Mouse (Mus musculus): Measurements from ENCODE around the gene Rpl22. TPM values are rescaled to one million over a fixed set of nuclear protein-coding genes. Genes with fewer than 3 reads are reported as not detected.

The Rpl22 gene
- polyA plus RNA-seq, 1 experiment from 2014 or later: 190 TPM

DNA sequence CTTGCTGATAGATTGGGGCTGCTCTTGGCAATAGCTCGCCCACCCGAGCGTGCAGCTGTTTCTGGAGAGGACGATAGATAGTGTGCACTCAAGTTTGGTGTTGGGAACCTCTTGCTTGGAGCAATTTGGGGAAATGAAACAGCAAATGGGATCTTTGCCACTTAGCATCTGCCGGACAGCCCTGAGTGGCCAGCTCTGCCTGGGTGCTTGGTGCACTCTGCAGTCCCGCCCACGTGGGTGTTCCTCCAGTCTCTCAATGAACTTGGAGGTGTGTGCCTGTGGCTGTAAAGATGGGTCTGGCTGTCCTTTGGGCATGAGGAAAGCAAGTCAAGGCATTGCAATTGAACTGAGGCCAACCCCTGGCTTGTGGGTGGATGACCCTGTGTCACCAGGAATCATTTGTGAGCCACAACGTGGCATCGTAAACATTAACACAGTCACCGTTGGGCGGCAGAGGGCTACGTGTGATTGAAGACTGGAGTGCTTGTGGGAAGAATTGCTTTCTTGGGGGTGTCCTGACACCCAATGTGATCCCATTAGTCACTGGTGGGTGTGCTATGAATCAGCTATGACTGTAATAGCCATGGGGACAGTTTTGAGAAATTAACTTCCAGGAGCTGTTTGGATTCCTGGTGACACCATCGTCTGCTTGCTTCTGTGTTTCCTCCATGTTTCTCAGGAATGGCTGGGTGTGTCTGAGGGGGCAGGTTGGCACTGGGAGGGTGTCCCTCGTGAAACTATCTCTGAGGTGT, 28.5 kb downstream of the Rpl22 start:
- no peaks in the 10 kb centered on the region for H3K36me3 ChIP-seq (ENCODE audit: control insufficient read depth, insufficient read depth)
- WGBS: 70% methylated on average over 14 of the region's 14 CpGs
- no peaks in the 10 kb centered on the region for H3K9me3 ChIP-seq (replicated peaks; ENCODE audit: control insufficient read depth, low read length)
- no peak overlapping the region for H3K4me3 ChIP-seq (ENCODE audit: low read length)
- H3K27ac ChIP-seq (ENCODE audit: low read length): no peak overlapping the region
- H3K9ac ChIP-seq (ENCODE audit: low read length): no peak overlapping the region
- no peak for ATAC-seq (replicated peaks; ENCODE audit: extremely low read depth, insufficient read depth, low FRiP score)
- H3K4me1 ChIP-seq (ENCODE audit: control insufficient read depth, insufficient read depth, low read length): no peaks in the 10 kb centered on the region
- H3K27me3 ChIP-seq (ENCODE audit: control insufficient read depth, insufficient read depth, low read length): peaks cover 31% of the 10 kb centered on the region
- no peak overlapping the region for H3K4me2 ChIP-seq (ENCODE audit: low read depth, low read length)

GRCm38 (mm10) chr4:152355672-152356071, 30.1 kb downstream of the Rpl22 start:
- Histone ChIP-seq H3K9me3 (replicated peaks; ENCODE audit: control insufficient read depth, low read length) (no peaks in the 10 kb centered on the region), H3K4me3 (ENCODE audit: low read length) (no peak overlapping the region), H3K27me3 (ENCODE audit: control insufficient read depth, insufficient read depth, low read length) (peaks cover 23% of the 10 kb centered on the region), H3K4me1 (ENCODE audit: control insufficient read depth, insufficient read depth, low read length) (no peaks in the 10 kb centered on the region), H3K27ac (ENCODE audit: low read length) (no peak overlapping the region), H3K9ac (ENCODE audit: low read length) (no peak overlapping the region), H3K36me3 (ENCODE audit: control insufficient read depth, insufficient read depth) (no peaks in the 10 kb centered on the region), H3K4me2 (ENCODE audit: low read depth, low read length) (no peak overlapping the region)
- ATAC-seq (replicated peaks; ENCODE audit: extremely low read depth, insufficient read depth, low FRiP score): no peak
- 62% methylated on average over 7 of the region's 7 CpGs for WGBS

- Histone ChIP-seq H3K27ac (ENCODE audit: low read length) (no peak overlapping the region), H3K27me3 (ENCODE audit: control insufficient read depth, insufficient read depth, low read length) (peaks cover 11% of the 10 kb centered on the region), H3K4me2 (ENCODE audit: low read depth, low read length) (no peak overlapping the region), H3K4me3 (ENCODE audit: low read length) (no peak overlapping the region), H3K9me3 (replicated peaks; ENCODE audit: control insufficient read depth, low read length) (no peaks in the 10 kb centered on the region), H3K36me3 (ENCODE audit: control insufficient read depth, insufficient read depth) (no peaks in the 10 kb centered on the region), H3K9ac (ENCODE audit: low read length) (no peak overlapping the region), H3K4me1 (ENCODE audit: control insufficient read depth, insufficient read depth, low read length) (no peaks in the 10 kb centered on the region)
- ATAC-seq (replicated peaks; ENCODE audit: extremely low read depth, insufficient read depth, low FRiP score): no peak
- WGBS: 6% methylated on average over 11 of the region's 11 CpGs
Measured at GRCm38 (mm10) chr4:152359700-152360099, 34.2 kb downstream of the Rpl22 start.

DNA sequence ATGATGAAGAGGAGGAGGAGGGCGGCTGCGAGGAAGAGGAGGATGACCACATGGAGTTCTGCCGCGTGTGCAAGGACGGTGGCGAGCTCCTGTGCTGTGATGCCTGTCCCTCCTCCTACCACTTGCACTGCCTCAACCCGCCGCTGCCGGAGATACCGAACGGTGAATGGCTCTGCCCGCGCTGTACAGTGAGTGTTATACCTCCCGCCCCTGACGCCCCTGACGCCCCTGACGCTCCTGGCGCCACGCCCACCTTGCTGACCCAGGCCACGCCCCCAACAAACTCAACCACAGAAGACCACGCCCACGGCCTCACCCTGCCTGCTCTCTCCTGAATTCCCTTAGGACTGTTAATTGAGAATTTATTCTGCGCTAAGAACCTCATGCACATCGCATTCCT, 35.3 kb downstream of the Rpl22 start:
- H3K27me3 ChIP-seq (ENCODE audit: control insufficient read depth, insufficient read depth, low read length): peaks cover 14% of the 10 kb centered on the region
- no peaks in the 10 kb centered on the region for H3K9me3 ChIP-seq (replicated peaks; ENCODE audit: control insufficient read depth, low read length)
- WGBS: 1% methylated on average over 24 of the region's 24 CpGs
- H3K4me1 ChIP-seq (ENCODE audit: control insufficient read depth, insufficient read depth, low read length): no peaks in the 10 kb centered on the region
- no peak overlapping the region for H3K4me3 ChIP-seq (ENCODE audit: low read length)
- no peak overlapping the region for H3K4me2 ChIP-seq (ENCODE audit: low read depth, low read length)
- H3K36me3 ChIP-seq (ENCODE audit: control insufficient read depth, insufficient read depth): no peaks in the 10 kb centered on the region
- H3K9ac ChIP-seq (ENCODE audit: low read length): no peak overlapping the region
- no peak overlapping the region for H3K27ac ChIP-seq (ENCODE audit: low read length)
- ATAC-seq (replicated peaks; ENCODE audit: extremely low read depth, insufficient read depth, low FRiP score): no peak

DNA sequence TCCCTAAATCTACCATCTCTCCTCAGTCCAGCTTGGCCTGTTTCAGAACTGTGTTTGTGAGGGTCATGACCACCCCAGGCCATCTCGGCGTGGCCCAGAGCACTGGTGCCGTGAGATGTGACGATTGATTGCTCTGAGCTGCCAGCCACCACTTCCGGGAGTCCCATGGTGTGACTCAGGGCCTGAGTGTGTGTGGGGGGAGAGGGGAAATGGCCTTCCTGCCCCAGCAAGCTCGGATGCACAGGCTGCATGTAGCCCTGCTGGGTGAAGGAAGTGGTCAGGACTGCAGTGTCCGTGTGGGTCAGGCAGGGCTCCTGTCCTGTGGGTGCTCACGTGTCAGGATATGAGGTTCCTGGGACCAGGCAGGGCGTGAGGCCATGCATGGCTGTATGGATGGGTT, 36.6 kb downstream of the Rpl22 start:
- no peaks in the 10 kb centered on the region for H3K4me1 ChIP-seq (ENCODE audit: control insufficient read depth, insufficient read depth, low read length)
- ATAC-seq (replicated peaks; ENCODE audit: extremely low read depth, insufficient read depth, low FRiP score): no peak
- no peak overlapping the region for H3K27ac ChIP-seq (ENCODE audit: low read length)
- peaks cover 14% of the 10 kb centered on the region for H3K27me3 ChIP-seq (ENCODE audit: control insufficient read depth, insufficient read depth, low read length)
- no peak overlapping the region for H3K9ac ChIP-seq (ENCODE audit: low read length)
- no peaks in the 10 kb centered on the region for H3K9me3 ChIP-seq (replicated peaks; ENCODE audit: control insufficient read depth, low read length)
- H3K36me3 ChIP-seq (ENCODE audit: control insufficient read depth, insufficient read depth): no peaks in the 10 kb centered on the region
- 44% methylated on average over 9 of the region's 9 CpGs for WGBS
- H3K4me3 ChIP-seq (ENCODE audit: low read length): no peak overlapping the region
- H3K4me2 ChIP-seq (ENCODE audit: low read depth, low read length): no peak overlapping the region

DNA sequence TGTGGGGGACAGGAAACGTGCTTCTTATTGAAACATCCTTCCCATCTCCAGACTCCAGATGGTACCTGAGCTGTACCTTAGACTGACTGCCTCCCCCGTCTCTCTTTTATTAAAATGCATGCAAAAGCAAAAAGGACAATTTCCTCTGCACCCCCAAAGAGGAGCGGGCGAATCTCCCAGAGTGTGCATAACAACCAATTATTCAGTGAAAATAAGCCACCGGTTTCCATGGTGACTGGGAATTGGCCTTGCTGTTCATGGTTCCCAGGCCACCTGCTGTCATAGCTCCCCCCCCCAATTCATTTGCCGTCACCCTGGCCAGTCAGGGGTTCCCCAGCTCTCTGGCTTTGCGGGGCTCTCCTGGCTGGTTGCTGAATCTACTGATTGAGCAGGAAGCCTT, 39.7 kb downstream of the Rpl22 start:
- Histone ChIP-seq H3K9ac (ENCODE audit: low read length) (no peak overlapping the region), H3K36me3 (ENCODE audit: control insufficient read depth, insufficient read depth) (no peaks in the 10 kb centered on the region), H3K27ac (ENCODE audit: low read length) (no peak overlapping the region), H3K4me1 (ENCODE audit: control insufficient read depth, insufficient read depth, low read length) (no peaks in the 10 kb centered on the region), H3K9me3 (replicated peaks; ENCODE audit: control insufficient read depth, low read length) (no peaks in the 10 kb centered on the region), H3K4me3 (ENCODE audit: low read length) (no peak overlapping the region), H3K4me2 (ENCODE audit: low read depth, low read length) (no peak overlapping the region), H3K27me3 (ENCODE audit: control insufficient read depth, insufficient read depth, low read length) (peaks cover 13% of the 10 kb centered on the region)
- ATAC-seq (replicated peaks; ENCODE audit: extremely low read depth, insufficient read depth, low FRiP score): no peak
- WGBS: 67% methylated on average over 7 of the region's 7 CpGs

- Histone ChIP-seq H3K27ac (ENCODE audit: low read length) (no peak overlapping the region), H3K9me3 (replicated peaks; ENCODE audit: control insufficient read depth, low read length) (no peaks in the 10 kb centered on the region), H3K9ac (ENCODE audit: low read length) (no peak overlapping the region), H3K4me3 (ENCODE audit: low read length) (no peak overlapping the region), H3K27me3 (ENCODE audit: control insufficient read depth, insufficient read depth, low read length) (no peaks in the 10 kb centered on the region), H3K4me2 (ENCODE audit: low read depth, low read length) (no peak overlapping the region), H3K4me1 (ENCODE audit: control insufficient read depth, insufficient read depth, low read length) (no peaks in the 10 kb centered on the region), H3K36me3 (ENCODE audit: control insufficient read depth, insufficient read depth) (no peaks in the 10 kb centered on the region)
- 79% methylated on average over 17 of the region's 17 CpGs for WGBS
- ATAC-seq (replicated peaks; ENCODE audit: extremely low read depth, insufficient read depth, low FRiP score): no peak
Measured at GRCm38 (mm10) chr4:152382528-152383252, 57.1 kb downstream of the Rpl22 start.

Other genes starting within 250 kb of the Rpl22 start
- gene Tnfrsf25, start 209.8 kb upstream of the Rpl22 start, polyA plus RNA-seq (2015; fragmentation: Nextera tagmentation; extraction: Ambion mirVana): 0.77 and 1.4 TPM in 2 replicates
- gene Espn, start 173.4 kb upstream of the Rpl22 start, polyA plus RNA-seq (2015; fragmentation: Nextera tagmentation; extraction: Ambion mirVana): 1.3 and 1.5 TPM in 2 replicates
- 0.14 TPM in 1 of 2 replicates, not detected in the other for gene Hes2, start 166.9 kb upstream of the Rpl22 start, polyA plus RNA-seq (2015; fragmentation: Nextera tagmentation; extraction: Ambion mirVana)
- 67.7 and 68.0 TPM in 2 replicates for gene Acot7, start 147.6 kb upstream of the Rpl22 start, polyA plus RNA-seq (2015; fragmentation: Nextera tagmentation; extraction: Ambion mirVana)
- 8.4 and 10.4 TPM in 2 replicates for gene Gpr153, start 51.5 kb upstream of the Rpl22 start, polyA plus RNA-seq (2015; fragmentation: Nextera tagmentation; extraction: Ambion mirVana)
- not detected in 2 replicates for gene Hes3, start 34.1 kb upstream of the Rpl22 start, polyA plus RNA-seq (2015; fragmentation: Nextera tagmentation; extraction: Ambion mirVana)
- 19.3 and 23.3 TPM in 2 replicates for gene Icmt, start 28.5 kb upstream of the Rpl22 start, polyA plus RNA-seq (2015; fragmentation: Nextera tagmentation; extraction: Ambion mirVana)
- 118 and 122 TPM in 2 replicates for gene Rnf207, start 6.7 kb upstream of the Rpl22 start, polyA plus RNA-seq (2015; fragmentation: Nextera tagmentation; extraction: Ambion mirVana)
- gene Chd5, start 12.9 kb downstream of the Rpl22 start, polyA plus RNA-seq (2015; fragmentation: Nextera tagmentation; extraction: Ambion mirVana): 0.02 and 0.04 TPM in 2 replicates
- gene Nphp4, start 151.0 kb downstream of the Rpl22 start, polyA plus RNA-seq (2015; fragmentation: Nextera tagmentation; extraction: Ambion mirVana): 1.9 and 2.0 TPM in 2 replicates
- gene Kcnab2, start 152.1 kb downstream of the Rpl22 start, polyA plus RNA-seq (2015; fragmentation: Nextera tagmentation; extraction: Ambion mirVana): 11.3 and 21.7 TPM in 2 replicates